Mouse (Mus musculus) neutrophil, adult 5-6 weeks (primary cell): ENCODE data around the gene Atp8a2. TPM values are rescaled to one million over a fixed set of nuclear protein-coding genes. Genes with fewer than 3 reads are reported as not detected.
"Not testable (repeated sequence)": the region's sequence is repeated elsewhere in the genome, so short reads cannot be mapped to it uniquely, and the experiment has no call there.

Experiments
- ATAC-seq: fragments of 151-379, 151-347 bp; 2 replicates; pipeline ENCODE4 v1.8.0; 2017; ENCODE audit warnings: mild to moderate bottlenecking, moderate TSS enrichment; ENCODE audit not compliant: insufficient number of reproducible peaks, poor library complexity, low FRiP score, severe bottlenecking; ENCODE audit errors: extremely low read depth
- total RNA-seq: library from RNA; stranded (forward); fragments of 200-1000 nt; gene quantifications from 2 replicates; pipeline ENCODE4 v1.2.3, GENCODE M21; 2017

Atp8a2 gene
- total RNA-seq, 1 experiment from 2014 or later: 0.23 TPM

DNA sequence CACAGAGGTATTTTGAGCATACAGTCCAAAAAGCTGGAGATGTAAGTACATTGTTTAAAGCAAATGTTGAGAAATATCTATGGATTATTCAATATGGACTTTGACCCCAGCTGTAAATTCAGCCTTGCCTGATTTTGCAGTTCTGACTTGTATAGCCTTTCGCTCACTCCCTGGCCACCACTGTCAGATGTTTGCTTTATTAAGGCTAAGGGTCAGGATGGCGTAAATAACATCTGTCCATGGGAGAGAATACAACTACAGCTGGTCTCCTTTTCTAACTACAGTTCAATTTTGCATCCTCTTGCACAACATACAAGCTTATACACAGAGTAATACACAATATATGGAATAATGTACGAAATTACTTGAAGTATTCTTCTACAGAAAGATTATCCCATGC, 316.1 kb downstream of the Atp8a2 start:
- ATAC-seq: no peak

DNA sequence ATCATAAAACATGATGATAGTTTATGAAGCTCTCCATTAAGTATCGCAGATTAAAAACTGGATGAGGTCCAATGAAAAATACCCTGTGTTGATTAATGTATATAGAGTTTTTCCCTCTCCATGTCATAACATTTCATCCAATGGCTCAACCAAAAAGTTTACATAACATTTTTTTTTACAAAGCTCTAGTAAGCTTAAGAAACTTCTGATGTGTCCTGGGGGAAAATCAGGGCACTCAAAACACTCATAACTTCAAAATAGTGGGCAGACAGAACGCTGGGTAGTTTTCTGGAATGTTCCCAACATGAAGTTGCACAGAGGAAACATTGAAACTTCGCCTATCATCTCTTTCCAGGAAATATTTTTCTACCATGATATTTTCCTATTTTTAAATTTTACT, 318.7 kb downstream of the Atp8a2 start:
- ATAC-seq: no peak

- no peak for ATAC-seq
These were observed 320.5 kb downstream of the Atp8a2 start for GRCm38 (mm10) chr14:59876525-59876924.

DNA sequence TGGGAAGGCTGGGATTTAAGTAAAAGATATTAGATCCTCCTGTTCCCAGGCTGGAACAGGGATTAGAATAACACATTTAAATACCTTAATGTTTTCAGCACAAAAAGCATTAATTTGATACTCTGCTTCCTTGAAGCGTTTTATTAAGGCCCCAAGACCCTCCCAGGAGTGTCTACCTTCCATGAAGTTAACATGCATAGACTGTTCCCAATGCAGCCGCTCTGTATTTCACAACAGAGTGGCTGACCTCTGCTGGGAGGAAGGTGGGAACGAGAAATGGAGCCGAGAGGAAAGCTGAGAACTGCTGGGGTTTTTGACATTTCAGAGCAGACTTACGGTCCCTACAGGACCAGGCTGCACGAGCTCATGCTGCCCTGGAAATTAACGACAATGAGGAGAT, 328.6 kb downstream of the Atp8a2 start:
- no peak for ATAC-seq

GRCm38 (mm10) chr14:59867749-59868148, 329.2 kb downstream of the Atp8a2 start:
- ATAC-seq: no peak

- no peak for ATAC-seq
These were observed 331.0 kb downstream of the Atp8a2 start for GRCm38 (mm10) chr14:59866001-59866400.

GRCm38 (mm10) chr14:59862351-59862750, 334.6 kb downstream of the Atp8a2 start:
- ATAC-seq: no peak

DNA sequence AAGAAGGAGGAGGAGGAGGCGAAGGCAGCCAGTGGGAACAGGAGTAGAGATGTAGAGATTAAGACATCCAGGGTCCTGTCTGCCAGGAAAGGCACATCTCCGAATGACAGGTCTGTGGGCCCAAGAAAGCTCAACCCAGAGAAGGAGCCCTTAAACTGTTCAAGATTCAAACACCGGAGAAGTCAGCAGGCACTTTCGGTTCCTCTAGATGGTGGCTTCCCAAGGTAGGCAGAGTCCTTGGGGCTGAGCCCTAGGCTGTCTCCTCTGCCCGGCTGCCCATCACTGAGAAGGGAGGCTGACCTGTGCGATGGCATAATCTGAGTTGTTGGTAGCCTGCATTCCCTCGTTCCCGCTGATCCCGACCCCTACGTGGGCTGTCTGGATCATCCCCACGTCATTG, 337.1 kb downstream of the Atp8a2 start:
- ATAC-seq: no peak

- no peak for ATAC-seq
These were observed 338.3 kb downstream of the Atp8a2 start for GRCm38 (mm10) chr14:59858501-59859225.

GRCm38 (mm10) chr14:59853139-59853538, 343.8 kb downstream of the Atp8a2 start:
- no peak for ATAC-seq

- no peak for ATAC-seq
These were observed 350.2 kb downstream of the Atp8a2 start for GRCm38 (mm10) chr14:59846609-59847375.

GRCm38 (mm10) chr14:59843264-59843942, 353.6 kb downstream of the Atp8a2 start:
- no peak for ATAC-seq

DNA sequence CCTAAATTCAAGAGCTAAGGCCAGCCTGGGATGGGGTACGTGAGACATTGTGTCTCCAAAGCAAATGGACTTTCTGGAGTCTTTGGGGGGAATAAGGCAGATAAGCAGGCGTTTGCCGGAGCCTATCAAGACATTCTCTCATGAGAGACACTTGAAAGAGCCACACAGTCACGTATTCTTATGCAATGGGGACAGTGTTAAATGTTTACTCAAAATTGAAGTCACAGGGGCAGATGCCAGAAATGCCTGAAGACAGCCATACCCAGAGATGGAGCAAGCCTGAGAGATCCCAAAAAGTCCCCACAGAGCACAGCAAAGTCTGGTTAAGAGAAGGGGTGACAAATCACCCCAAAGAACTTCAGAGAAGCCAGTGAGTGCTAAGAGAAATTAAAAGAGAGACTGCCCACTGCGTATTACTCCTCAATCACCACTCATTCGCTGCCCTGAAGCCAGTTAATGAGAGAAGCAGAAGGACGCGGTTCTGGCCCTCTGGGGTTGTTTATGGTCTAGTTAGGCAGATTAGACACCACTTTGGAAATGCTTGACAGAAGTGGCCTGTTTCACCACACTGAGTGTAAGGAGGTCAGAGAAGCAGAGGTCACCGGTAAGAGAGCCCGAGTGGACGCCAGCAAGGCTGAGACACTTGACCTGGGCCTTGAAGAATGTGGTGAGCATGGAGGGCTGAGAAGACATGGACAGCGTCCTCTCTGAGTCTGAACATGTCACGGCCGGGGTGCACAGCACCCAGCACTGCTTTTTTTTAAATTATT, 356.8 kb downstream of the Atp8a2 start:
- no peak for ATAC-seq

GRCm38 (mm10) chr14:59838446-59839259, 358.3 kb downstream of the Atp8a2 start:
- not testable (repeated sequence) for ATAC-seq

DNA sequence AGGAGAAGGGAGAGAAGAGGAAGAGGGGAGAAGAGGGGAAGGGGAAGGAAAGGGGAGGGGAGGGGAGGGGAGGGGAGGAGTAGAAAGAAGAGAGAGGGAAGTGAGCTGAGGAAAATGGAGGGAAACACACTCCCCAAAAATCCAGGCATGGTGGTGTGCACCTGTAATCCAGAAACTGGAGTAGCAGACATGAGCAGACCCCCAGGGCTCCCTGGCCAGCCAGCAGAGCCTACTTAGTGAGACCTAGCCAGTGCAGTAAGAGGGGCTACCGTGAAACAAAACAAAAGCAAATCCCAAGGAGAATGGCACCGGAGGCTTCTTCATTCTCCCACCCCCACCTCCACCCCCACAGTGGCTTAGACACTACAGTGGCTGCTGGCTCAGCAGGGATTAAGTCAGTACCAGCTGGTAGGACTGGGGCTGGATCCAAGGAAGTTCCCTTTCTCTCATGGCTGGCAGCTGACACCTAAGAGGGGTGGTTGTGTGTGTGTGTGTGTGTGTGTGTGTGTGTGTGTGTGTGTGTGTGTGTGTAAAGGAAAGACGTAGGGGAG, 359.2 kb downstream of the Atp8a2 start:
- not testable (repeated sequence) for ATAC-seq

DNA sequence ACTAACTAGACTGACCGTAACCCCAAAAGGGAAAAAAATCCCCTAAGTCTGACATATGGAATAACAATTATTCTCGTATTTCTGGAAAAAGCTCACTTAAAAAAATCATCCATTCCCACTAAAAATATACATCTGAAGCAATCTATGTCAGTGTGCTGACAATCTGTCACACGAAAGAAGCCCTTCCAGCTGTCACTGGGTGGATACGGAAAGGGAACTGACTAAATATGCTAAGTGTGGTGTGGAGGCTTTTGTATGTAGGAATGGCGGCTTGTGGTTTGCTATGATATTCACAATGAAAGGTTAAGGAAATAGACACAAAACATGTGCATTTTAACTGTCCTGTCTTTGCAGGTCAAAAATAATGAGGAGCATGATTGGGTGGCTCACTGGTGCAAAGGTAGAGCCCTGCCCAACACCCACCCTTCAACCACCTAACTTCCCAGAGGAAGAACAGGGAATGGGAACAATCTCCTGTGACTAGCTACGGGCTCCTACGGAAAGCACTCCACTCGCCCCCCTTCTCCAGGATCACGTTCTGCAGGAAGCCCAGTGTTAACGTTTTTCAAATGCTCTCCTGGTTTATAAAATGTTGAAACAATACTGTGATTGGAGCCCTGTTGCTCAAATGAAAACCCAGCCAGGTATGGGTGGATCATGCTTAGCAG, 360.0 kb downstream of the Atp8a2 start:
- ATAC-seq: no peak

DNA sequence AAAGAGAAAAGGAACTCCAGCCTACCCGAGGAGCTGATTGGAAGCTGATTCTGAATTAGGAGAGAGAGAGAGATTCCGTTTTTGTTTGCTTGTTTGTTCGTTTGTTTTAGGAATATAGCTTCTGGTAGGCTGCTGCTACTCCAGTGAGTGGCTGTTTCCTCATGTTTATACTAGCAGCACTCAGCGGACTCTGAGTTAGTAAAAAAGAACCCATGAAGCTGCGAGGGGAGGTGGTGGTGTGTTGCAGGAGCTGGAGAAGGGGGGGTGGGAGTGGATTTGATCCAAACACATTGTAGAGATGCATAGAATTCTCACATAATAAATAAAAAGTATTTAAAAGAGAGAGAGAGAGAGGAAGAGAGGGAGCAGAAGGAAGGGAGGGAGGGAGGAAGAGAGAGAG, 367.4 kb downstream of the Atp8a2 start:
- no peak for ATAC-seq

- no peak for ATAC-seq
These were observed 369.6 kb downstream of the Atp8a2 start for GRCm38 (mm10) chr14:59827409-59827808.
